Mouse (Mus musculus) kidney, adult 8-10 months (tissue): ENCODE data around the gene Hs2st1.

ENCODE experiments used
- DNase-seq, 2 experiments: peaks; one replicate each; pipeline ENCODE4 v3.0.0; 2022

Hs2st1 gene

GRCm38 (mm10) chr3:144379801-144380200, 190.2 kb downstream of the Hs2st1 start:
- no peak for DNase-seq
